Mouse (Mus musculus) small intestine, adult 2 months (tissue): ENCODE measurements at regions not wholly inside any gene's neighbourhood (a gene's known extent, or its start where the extent isn't known, plus 50 kb on each side); places are given as distances from the start of the nearest gene placed in this dataset.

ENCODE experiments used
- CTCF ChIP-seq: fragments of 200-500 bp; IDR thresholded peaks from 2 replicates; pipeline ENCODE4 v1.5.1; 2012; ENCODE audit warnings: low read depth, mild to moderate bottlenecking, control low read depth, inconsistent platforms, low read length, moderate library complexity, mixed read lengths; ENCODE audit not compliant: insufficient replicate concordance, insufficient read length; ENCODE audit errors: extremely low read depth
- POLR2A ChIP-seq: fragments of 200-500 bp; IDR thresholded peaks from 2 replicates; pipeline ENCODE4 v1.6.1; 2012; ENCODE audit warnings: low read depth, mild to moderate bottlenecking, control low read depth, inconsistent platforms, low read length, moderate library complexity

DNA sequence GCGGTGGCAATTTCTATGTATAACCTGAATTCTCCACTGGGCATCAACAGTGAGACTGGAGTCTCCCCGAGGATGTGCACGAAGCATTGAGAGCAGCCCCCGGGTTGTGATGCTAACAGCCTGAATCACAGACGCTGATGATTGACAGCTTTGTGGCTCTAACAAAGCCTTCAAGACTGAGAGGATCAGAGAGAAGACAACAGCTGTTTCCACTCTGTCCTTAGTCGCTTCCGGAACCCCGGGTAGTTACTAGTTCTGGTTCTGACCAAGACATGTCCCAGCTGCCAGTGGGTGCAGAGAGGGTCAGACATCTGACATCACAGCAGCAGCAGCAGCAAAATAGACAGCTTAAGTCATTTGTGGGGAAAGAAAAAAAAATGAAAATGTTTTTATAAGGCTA lies 292.8 kb upstream of the Cdh5 start:
- TF ChIP-seq POLR2A (no peak), CTCF (no peak)
